Mouse (Mus musculus): ENCODE results near the gene Suv39h1.
"Not testable (repeated sequence)": the region's sequence is repeated elsewhere in the genome, so short reads cannot be mapped to it uniquely, and the experiment has no call there.

The Suv39h1 gene

DNA sequence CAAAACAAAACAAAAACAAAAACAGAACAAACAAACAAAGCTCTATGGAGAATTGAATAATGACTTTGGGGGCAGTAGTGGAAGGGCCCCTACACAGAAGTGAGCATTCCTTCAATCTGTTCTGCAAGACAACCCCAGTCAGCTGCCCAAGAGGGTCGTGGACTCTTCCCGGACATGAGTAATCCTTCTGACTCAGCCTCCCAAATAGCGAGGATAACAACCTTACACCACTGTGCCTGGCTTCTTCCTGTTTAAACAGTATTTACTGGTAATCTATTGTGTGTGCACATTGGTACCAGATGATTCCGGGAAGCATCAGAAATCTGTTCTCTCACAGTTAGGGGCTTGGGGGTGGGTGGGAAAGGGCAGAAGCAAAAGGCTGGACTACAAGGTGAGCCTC is 47.7 kb downstream of the Suv39h1 start:
- DNase-seq (ENCODE audit: low read depth), result no peak

DNA sequence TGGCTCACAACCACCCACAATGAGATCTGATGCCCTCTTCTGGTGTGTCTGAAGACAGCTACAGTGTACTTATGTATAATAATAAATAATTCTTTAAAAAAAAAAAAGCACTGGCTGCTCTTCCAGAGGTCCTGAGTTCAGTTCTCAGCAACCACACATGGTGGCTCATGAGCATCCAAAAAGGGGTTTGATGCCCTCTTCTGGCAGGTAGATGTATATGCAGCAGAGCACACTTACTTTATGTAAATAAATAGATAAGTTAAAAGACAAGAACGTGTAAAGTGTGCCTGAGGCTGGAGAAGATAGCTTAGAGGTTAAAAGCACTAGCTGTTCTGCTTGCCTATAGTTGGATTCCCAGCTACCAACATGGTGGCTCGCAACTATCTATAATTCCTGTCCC is 49.8 kb downstream of the Suv39h1 start:
- no peak for DNase-seq (ENCODE audit: low read depth)

- DNase-seq (ENCODE audit: low read depth), result no peak
These were observed 54.3 kb downstream of the Suv39h1 start for GRCm38 (mm10) chrX:8020111-8020778.

- DNase-seq (ENCODE audit: low read depth), result no peak
These were observed 56.3 kb downstream of the Suv39h1 start, which contains the start of gene Glod5 for GRCm38 (mm10) chrX:8018286-8018685. Gene Glod5, minus strand, starts transcription at chrX:8018492.

GRCm38 (mm10) chrX:8017142-8017541 is 57.4 kb downstream of the Suv39h1 start:
- DNase-seq (ENCODE audit: low read depth), result peak; percentile 16

GRCm38 (mm10) chrX:8015675-8016074 is 58.9 kb downstream of the Suv39h1 start:
- not testable (repeated sequence) for DNase-seq (ENCODE audit: low read depth)

- DNase-seq (ENCODE audit: low read depth), result no peak
These were observed 60.8 kb downstream of the Suv39h1 start for GRCm38 (mm10) chrX:8013569-8014314.

DNA sequence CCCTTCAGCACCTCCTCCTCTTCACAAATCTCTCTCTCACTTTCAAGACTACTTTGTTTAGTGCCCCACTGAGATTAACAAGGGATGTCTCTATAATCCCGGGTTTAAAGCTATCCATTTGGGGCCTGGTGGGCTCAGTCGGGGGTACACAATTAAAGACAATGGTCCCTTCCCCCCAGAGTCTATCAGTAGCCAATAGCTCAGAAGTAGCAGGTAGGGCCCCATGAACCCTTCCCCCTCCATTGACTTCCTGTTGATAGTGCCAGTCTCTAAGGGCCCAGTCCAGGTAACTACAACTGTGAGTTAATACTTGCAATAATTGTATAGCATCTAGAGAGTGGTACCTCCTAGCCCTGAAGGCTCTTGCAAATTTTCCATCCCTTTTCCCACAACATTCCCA is 61.4 kb downstream of the Suv39h1 start:
- DNase-seq (ENCODE audit: low read depth), result no peak

All from fibroblast of lung, adult 2 months (primary cell).